Mouse (Mus musculus): ENCODE data around the gene Braf.
"Not testable (repeated sequence)": the region's sequence is repeated elsewhere in the genome, so short reads cannot be mapped to it uniquely, and the experiment has no call there.

Braf gene

GRCm38 (mm10) chr6:39724866-39725711 lies at the start of gene Braf:
Gene Braf (minus strand): TSS chr6:39725463.
- DNase-seq (ENCODE audit: low read depth in 1 of 2, low spot score in 2 of 2), result peak; percentile 75 to 77

GRCm38 (mm10) chr6:39775029-39775428 lies 49.8 kb upstream of the Braf start:
- no peak for DNase-seq (ENCODE audit: low read depth in 1 of 2, low spot score in 2 of 2)

GRCm38 (mm10) chr6:39757229-39757628 lies 32.0 kb upstream of the Braf start:
- no peak for DNase-seq (ENCODE audit: low read depth in 1 of 2, low spot score in 2 of 2)

DNA sequence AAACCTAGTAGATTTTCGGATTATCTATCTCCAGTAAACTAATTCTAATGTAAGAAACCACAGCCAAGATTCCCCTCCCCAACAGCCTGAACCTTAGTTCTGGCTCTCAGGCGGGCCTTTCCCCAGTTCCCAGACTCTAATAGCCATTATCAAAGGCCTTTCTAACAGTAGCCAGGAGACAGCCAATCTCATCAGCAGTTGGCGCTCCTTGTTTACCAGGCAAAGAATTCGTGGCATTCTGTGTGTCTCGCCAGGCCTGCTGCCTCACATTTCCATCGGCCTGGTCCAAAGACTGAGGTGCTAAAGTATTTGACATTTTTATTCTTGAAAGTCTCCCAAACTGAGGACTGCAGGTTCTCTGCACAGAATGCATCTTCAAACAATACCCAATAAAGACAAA lies 24.6 kb upstream of the Braf start:
- no peak for DNase-seq (ENCODE audit: low read depth in 1 of 2, low spot score in 2 of 2)

DNA sequence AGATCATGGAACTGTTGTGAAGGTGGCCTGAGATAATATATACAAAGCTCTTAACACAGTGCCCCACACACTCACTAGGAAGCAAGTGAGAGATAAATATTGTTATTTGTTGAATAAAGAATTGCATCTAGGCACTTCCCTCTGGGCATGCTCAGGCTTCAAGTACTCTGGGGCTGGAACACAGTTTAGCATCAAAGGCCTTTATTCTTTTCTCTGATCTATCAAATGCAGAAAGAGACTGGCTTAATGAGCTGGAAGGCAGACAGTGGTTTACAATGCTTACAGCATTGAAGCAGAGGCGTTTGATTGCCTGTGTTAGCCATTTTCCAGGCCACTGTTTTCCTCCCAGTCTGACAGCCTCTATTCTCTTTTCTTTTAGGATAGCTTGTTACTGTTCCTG lies 21.8 kb upstream of the Braf start:
- no peak for DNase-seq (ENCODE audit: low read depth in 1 of 2, low spot score in 2 of 2)

- no peak for DNase-seq (ENCODE audit: low read depth in 1 of 2, low spot score in 2 of 2)
Measured at GRCm38 (mm10) chr6:39745456-39745855, 20.2 kb upstream of the Braf start.

DNA sequence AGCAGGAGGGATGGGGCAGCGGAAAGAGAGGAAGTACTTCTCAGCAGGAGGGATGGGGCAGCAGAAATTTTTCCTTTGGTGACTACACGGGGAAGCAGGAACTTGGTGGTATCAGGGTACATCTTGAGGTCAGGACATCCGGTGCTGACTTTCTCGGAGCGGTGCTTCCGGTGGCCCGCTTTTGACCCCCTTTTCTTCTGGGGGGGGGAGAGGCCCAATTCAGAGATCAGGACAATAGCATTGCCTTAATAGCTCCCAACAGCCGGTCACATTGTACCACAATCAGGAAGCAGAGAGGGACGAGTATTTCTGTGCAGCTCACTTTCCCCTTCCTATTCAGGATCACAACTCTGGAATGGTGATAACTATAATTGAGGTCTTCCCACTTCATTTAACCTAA lies 14.4 kb upstream of the Braf start:
- DNase-seq (ENCODE audit: low read depth in 1 of 2, low spot score in 2 of 2), result not testable (repeated sequence)

DNA sequence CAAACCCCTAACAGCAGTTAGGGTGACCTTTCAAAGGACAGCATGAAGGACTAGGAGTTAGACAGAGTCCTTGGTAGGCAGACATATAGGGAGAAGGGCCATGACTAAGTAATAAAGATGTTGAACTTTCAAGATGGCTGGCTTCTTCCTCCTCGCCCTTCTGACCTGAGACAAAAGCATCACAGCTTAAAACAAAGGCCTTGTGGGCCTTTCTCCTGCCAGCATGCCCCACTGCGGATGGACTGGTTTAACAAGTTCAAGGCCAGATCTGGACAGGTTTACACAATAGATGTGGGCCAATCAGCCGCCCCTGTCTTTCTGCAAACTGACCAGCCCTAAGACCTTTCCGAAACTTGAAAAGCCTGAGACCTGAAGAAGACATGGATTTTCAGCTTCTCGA lies 2.8 kb upstream of the Braf start:
- DNase-seq (ENCODE audit: low read depth in 1 of 2, low spot score in 2 of 2), result no peak

GRCm38 (mm10) chr6:39726149-39726548 lies 886 bp upstream of the Braf start:
- DNase-seq (ENCODE audit: low read depth in 1 of 2, low spot score in 2 of 2), result no peak

DNA sequence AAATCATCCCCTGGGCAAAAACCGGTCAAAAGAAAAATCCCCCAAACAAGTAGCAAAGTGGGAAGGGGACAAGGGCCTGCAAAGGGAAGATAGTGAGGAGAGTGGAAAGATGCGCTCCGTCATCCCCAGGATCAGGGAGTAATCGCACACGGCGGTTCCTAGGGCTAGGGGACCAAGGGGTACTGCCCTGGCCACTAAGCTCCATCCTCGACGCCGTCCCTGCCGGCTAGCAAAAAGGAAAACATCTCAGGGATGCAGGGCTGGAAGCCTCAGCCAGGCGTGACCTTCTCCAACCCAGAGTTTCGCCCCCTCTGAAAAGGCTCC lies 759 bp downstream of the Braf start:
- DNase-seq (ENCODE audit: low read depth in 1 of 2, low spot score in 2 of 2), result no peak

DNA sequence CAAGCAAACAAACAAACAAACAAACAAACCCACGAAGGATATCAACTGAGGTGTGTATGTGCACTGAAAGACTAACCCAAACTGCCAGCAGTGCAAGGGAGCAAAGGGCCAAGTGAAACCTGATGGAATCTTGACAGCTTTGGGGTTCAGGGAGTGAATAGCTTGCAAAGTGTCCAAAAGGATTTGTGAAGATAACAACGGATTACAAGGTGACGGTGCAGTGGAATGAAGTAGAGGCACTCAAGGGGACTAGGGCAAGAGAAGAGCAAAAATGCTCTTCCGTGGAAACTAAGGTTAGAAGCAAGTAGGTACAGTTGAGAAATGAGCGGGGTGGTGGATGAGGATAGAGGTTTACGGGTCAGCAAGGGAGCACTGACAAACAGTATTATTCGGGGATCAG lies 1.2 kb downstream of the Braf start:
- no peak for DNase-seq (ENCODE audit: low read depth in 1 of 2, low spot score in 2 of 2)

GRCm38 (mm10) chr6:39718567-39718966 lies 6.7 kb downstream of the Braf start:
- DNase-seq (ENCODE audit: low read depth in 1 of 2, low spot score in 2 of 2), result no peak

DNA sequence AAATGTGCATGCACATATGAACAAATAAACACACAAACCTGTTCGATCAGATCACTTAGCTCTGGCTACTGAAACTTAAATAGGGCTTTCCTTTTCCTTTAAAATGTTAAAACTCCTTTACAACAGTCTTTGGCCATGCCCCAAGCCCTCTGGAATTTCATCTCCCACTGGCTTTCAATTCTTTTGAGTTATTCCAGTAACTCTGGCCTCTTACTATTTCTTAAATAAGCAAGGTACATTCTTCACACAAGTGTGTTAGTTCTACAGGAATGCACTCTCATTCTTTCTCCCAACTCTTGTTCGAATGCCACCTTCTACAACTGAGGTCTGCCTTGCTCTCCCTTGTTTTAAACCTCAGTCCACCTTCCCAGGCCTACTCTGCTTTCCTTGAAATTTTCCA lies 8.2 kb downstream of the Braf start:
- no peak for DNase-seq (ENCODE audit: low read depth in 1 of 2, low spot score in 2 of 2)

- DNase-seq (ENCODE audit: low read depth in 1 of 2, low spot score in 2 of 2), result no peak
Measured at GRCm38 (mm10) chr6:39714341-39714740, 10.9 kb downstream of the Braf start.

DNA sequence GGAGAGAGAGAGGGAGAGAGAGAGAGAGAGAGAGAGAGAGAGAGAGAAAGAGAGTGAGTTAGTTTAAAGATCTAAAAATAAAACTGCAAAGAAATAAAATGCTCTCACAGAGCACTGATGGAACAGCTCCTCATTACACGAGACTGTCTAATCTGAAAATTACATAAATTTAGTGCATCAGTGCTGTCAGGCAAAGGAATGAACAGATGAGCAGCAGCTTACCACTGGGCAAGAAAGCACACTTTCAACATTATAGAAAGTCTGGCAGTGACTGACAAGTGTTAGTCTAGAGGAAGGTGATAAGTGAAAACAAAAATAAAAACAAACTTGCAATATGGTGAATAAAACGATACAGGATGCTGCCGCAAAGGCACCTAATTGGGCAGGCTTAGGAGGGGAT lies 11.9 kb downstream of the Braf start:
- DNase-seq (ENCODE audit: low read depth in 1 of 2, low spot score in 2 of 2), result no peak

DNA sequence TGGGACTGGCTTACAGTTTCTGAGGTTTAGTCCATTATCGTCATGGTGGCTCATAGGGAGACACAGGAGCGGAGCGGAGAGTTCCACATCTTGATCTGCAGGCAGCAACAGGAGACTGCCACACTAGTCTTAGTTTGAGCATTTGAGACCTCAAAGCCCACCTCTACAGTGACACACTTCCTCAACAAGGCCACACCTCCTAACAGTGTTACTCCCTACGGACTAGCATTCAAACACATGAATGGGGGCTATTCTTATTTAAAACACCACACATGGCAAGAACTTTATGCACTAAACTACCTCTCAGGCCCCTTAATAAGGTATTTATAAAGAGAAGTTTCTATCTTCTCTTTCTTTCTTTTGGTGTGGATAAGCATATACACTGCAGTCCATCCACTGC lies 19.6 kb downstream of the Braf start:
- no peak for DNase-seq (ENCODE audit: low read depth in 1 of 2, low spot score in 2 of 2)

DNA sequence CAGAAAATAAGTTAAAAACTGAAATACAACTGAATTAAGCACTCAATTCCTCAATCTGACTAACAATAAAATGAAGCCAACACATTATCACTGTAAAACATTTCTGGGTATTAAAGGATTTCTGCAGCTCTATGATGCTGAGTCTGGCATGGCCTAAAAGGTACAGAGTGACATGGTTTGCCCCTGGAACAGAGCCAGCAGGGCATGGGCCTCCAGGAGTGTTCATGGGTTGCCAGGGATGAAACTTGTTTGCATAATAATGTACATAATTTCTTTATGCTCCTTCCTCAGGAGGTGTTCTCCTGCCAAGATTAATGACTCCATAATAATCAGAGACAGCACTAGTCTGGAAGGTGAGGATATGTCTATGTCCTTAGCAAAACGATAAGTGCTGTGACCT lies 32.1 kb downstream of the Braf start:
- no peak for DNase-seq (ENCODE audit: low read depth in 1 of 2, low spot score in 2 of 2)

GRCm38 (mm10) chr6:39686839-39687238 lies 38.4 kb downstream of the Braf start:
- not testable (repeated sequence) for DNase-seq (ENCODE audit: low read depth in 1 of 2, low spot score in 2 of 2)

- no peak for DNase-seq (ENCODE audit: low read depth in 1 of 2, low spot score in 2 of 2)
Measured at GRCm38 (mm10) chr6:39681795-39682194, 43.5 kb downstream of the Braf start.

DNA sequence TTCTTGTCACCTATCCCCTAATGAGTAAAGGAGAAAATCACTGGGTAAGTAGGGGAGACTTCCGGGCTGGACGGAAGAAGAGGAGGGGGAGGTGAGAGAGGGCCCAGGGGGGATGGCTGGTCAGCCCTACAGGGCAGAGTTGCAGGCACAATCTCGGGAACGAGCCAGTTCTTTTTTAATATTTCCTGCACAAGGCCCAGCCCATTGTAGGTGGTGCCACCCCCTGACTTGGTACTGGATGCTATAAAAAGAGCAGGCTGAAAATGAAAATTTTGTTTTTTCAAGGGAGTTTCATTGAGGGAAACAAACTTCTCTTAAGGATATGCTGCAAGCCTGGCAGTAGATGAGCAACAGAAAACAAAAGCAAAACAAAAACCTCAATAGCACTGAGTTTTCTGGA lies 44.7 kb downstream of the Braf start:
- DNase-seq (ENCODE audit: low read depth in 1 of 2, low spot score in 2 of 2), result no peak

GRCm38 (mm10) chr6:39678241-39678640 lies 47.0 kb downstream of the Braf start:
- no peak for DNase-seq (ENCODE audit: low read depth in 1 of 2, low spot score in 2 of 2)

- DNase-seq (ENCODE audit: low read depth in 1 of 2, low spot score in 2 of 2), result no peak
Measured at GRCm38 (mm10) chr6:39675081-39675480, 50.2 kb downstream of the Braf start.

DNA sequence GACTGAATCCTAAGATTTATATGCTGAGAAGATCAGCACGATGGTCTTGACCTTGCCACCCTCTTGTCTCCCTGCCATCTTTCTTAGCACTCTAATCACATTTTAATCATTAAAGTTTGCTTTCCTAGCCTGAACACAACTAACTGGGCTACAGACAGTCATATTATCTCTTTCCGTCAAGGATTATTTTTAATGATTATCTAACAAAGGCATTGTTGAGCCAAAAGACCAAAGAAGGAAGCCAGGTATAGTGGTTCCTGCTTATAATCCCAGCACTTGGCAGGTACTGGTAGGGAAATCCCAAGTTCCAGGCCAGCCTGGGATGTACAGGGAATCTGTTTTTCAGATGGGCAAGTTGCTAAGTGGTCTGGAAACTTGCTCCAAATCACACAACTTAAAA lies 114.0 kb downstream of the Braf start:
- DNase-seq (ENCODE audit: low read depth in 1 of 2, low spot score in 2 of 2), result no peak

All from monocyte, adult 2 months (primary cell).